Mouse (Mus musculus): ENCODE data around the gene Wipf1.

- no peak for TF ChIP-seq CTCF (IDR thresholded peaks at IDR 0.05; ENCODE audit: control insufficient read depth, insufficient read depth, insufficient read length)
- no peak for TF ChIP-seq MAX (IDR thresholded peaks at IDR 0.05)
- no peak for TF ChIP-seq USF1 (IDR thresholded peaks at IDR 0.05; ENCODE audit: low read depth)
- no peak for TF ChIP-seq MYOG (IDR thresholded peaks at IDR 0.05; ENCODE audit: control insufficient read depth, extremely low read depth, insufficient read length)
- no peak for TF ChIP-seq CEBPB (IDR thresholded peaks at IDR 0.05; ENCODE audit: low read depth)
- no peak for TF ChIP-seq MYOD1 (IDR thresholded peaks at IDR 0.05; ENCODE audit: control insufficient read depth, insufficient read length, low read depth)
- TF ChIP-seq FOSL1 (IDR thresholded peaks at IDR 0.05; ENCODE audit: insufficient read depth, low read length, poor library complexity, severe bottlenecking), result no peak
Observed at GRCm38 (mm10) chr2:73477501-73477900, 52.0 kb downstream of the Wipf1 start.

Data from C2C12 (cell line).